In the genomic region with DNA sequence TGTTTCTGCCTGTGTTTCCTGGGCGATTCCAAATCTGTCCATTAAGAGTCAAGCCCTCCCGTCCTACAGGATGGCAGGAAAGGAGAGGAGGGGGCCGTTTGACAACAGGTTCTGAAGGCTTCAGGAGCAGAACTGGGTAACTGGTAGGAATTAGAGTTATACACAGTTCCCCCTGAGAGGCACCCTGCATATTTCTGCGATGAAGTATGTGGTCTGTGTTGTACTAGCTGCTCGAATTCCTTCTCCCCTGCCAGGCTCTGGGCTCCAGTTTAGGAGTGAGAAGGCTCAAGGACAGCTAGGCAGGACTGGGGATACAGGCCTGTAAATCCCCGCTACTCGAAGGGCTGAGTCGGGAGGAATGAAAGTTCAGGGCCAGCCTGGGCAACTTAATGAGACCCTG, we compare ENCODE assay signal across 7 mouse cellular contexts. TPM values are rescaled to one million over a fixed set of nuclear protein-coding genes. Genes with fewer than 3 reads are reported as not detected.
DNase-seq lines count a peak whose midpoint lies in the region; ATAC-seq lines count a peak whose summit lies in the region.

No protein-coding gene starts in this region.

- H3K27me3 ChIP-seq in midbrain, embryonic 12.5 days = no peaks in the 10 kb centered on the region
- H3K27me3 ChIP-seq in midbrain, embryonic 13.5 days = no peaks in the 10 kb centered on the region
- H3K27me3 ChIP-seq in embryonic facial prominence, embryonic 14.5 days (replicated peaks; ENCODE audit: control insufficient read depth, insufficient read depth, low read length) = no peaks in the 10 kb centered on the region
- no peaks in the 10 kb centered on the region for H3K27me3 ChIP-seq in hindbrain, embryonic 14.5 days (ENCODE audit: control insufficient read depth, insufficient read depth, low read length)
- H3K27me3 ChIP-seq in midbrain, embryonic 15.5 days (replicated peaks) = no peaks in the 10 kb centered on the region

- H3K27ac ChIP-seq in midbrain, embryonic 12.5 days (replicated peaks) = peak overlapping the region; percentile 39; the same call in 1 of the 2 replicates
- H3K27ac ChIP-seq in midbrain, embryonic 13.5 days = no peak overlapping the region
- peak overlapping the region; percentile 95 for H3K27ac ChIP-seq in embryonic facial prominence, embryonic 14.5 days (replicated peaks; ENCODE audit: low read depth, low read length)
- 0 out of 2 replicates have a peak overlapping the region, but pooled peaks have one; percentile 27 for H3K27ac ChIP-seq in hindbrain, embryonic 14.5 days
- H3K27ac ChIP-seq in midbrain, embryonic 15.5 days = peak overlapping the region; percentile 48; the same call in 1 of the 2 replicates

- H3K9ac ChIP-seq in midbrain, embryonic 12.5 days (replicated peaks) = no peak overlapping the region; the same call in 1 of the 2 replicates
- no peak overlapping the region for H3K9ac ChIP-seq in midbrain, embryonic 13.5 days (replicated peaks)
- peak overlapping the region; percentile 44; the same call in 1 of the 2 replicates for H3K9ac ChIP-seq in embryonic facial prominence, embryonic 14.5 days (ENCODE audit: low read depth, low read length)
- no peak overlapping the region for H3K9ac ChIP-seq in hindbrain, embryonic 14.5 days
- H3K9ac ChIP-seq in midbrain, embryonic 15.5 days = no peak overlapping the region

- H3K4me2 ChIP-seq in midbrain, embryonic 12.5 days (replicated peaks) = no peak overlapping the region
- no peak overlapping the region for H3K4me2 ChIP-seq in midbrain, embryonic 13.5 days (replicated peaks)
- peak overlapping the region; percentile 40 for H3K4me2 ChIP-seq in embryonic facial prominence, embryonic 14.5 days (ENCODE audit: low read depth, low read length)
- no peak overlapping the region for H3K4me2 ChIP-seq in hindbrain, embryonic 14.5 days (replicated peaks)
- H3K4me2 ChIP-seq in midbrain, embryonic 15.5 days = no peak overlapping the region

- H3K4me1 ChIP-seq in midbrain, embryonic 12.5 days = peaks cover 27% of the 10 kb centered on the region
- H3K4me1 ChIP-seq in midbrain, embryonic 13.5 days (replicated peaks) = peaks cover 27% of the 10 kb centered on the region
- peaks cover 44% of the 10 kb centered on the region for H3K4me1 ChIP-seq in embryonic facial prominence, embryonic 14.5 days (ENCODE audit: control insufficient read depth, insufficient read depth, low read length)
- peaks cover 13% of the 10 kb centered on the region for H3K4me1 ChIP-seq in hindbrain, embryonic 14.5 days (replicated peaks; ENCODE audit: control insufficient read depth, insufficient read depth, low read length)
- peaks cover 20% of the 10 kb centered on the region for H3K4me1 ChIP-seq in midbrain, embryonic 15.5 days

- no peaks in the 10 kb centered on the region for H3K9me3 ChIP-seq in midbrain, embryonic 12.5 days
- no peaks in the 10 kb centered on the region for H3K9me3 ChIP-seq in midbrain, embryonic 13.5 days
- H3K9me3 ChIP-seq in embryonic facial prominence, embryonic 14.5 days (ENCODE audit: control insufficient read depth, low read length) = no peaks in the 10 kb centered on the region
- no peaks in the 10 kb centered on the region for H3K9me3 ChIP-seq in hindbrain, embryonic 14.5 days (ENCODE audit: control insufficient read depth, low read length)
- H3K9me3 ChIP-seq in midbrain, embryonic 15.5 days = no peaks in the 10 kb centered on the region

- no peak overlapping the region for H3K4me3 ChIP-seq in midbrain, embryonic 12.5 days
- no peak overlapping the region for H3K4me3 ChIP-seq in midbrain, embryonic 13.5 days (replicated peaks)
- H3K4me3 ChIP-seq in embryonic facial prominence, embryonic 14.5 days (ENCODE audit: low read depth, low read length) = no peak overlapping the region
- no peak overlapping the region for H3K4me3 ChIP-seq in hindbrain, embryonic 14.5 days (replicated peaks; ENCODE audit: low read length)
- no peak overlapping the region for H3K4me3 ChIP-seq in midbrain, embryonic 15.5 days

- ATAC-seq in midbrain, embryonic 12.5 days (ENCODE audit: low FRiP score, low read depth) = no peak
- ATAC-seq in midbrain, embryonic 13.5 days = no peak
- peak; percentile 63 for ATAC-seq in embryonic facial prominence, embryonic 14.5 days (ENCODE audit: low read depth)
- ATAC-seq in hindbrain, embryonic 14.5 days (ENCODE audit: low FRiP score) = no peak
- ATAC-seq in midbrain, embryonic 15.5 days (replicated peaks) = no peak
- no peak for ATAC-seq in activated CD4-positive, CD25-positive, alpha-beta regulatory T cell, adult 4 months

- H3K36me3 ChIP-seq in midbrain, embryonic 12.5 days = no peaks in the 10 kb centered on the region
- no peaks in the 10 kb centered on the region for H3K36me3 ChIP-seq in midbrain, embryonic 13.5 days
- no peaks in the 10 kb centered on the region for H3K36me3 ChIP-seq in embryonic facial prominence, embryonic 14.5 days (ENCODE audit: control insufficient read depth, insufficient read depth, low read length)
- no peaks in the 10 kb centered on the region for H3K36me3 ChIP-seq in hindbrain, embryonic 14.5 days (replicated peaks; ENCODE audit: control insufficient read depth, insufficient read depth)
- H3K36me3 ChIP-seq in midbrain, embryonic 15.5 days (replicated peaks) = no peaks in the 10 kb centered on the region

- peak; percentile 92 for DNase-seq in embryonic facial prominence, embryonic 14.5 days (ENCODE audit: low spot score)
- DNase-seq in hindbrain, embryonic 14.5 days (ENCODE audit: low spot score) = no peak
- DNase-seq in cerebellum, postnatal 4 days (ENCODE audit: low spot score in 2 of 2) = no peak

- WGBS in midbrain, embryonic 12.5 days = 42% methylated on average over 8 of the region's 8 CpGs
- WGBS in midbrain, embryonic 13.5 days = 31% methylated on average over 8 of the region's 8 CpGs
- WGBS in embryonic facial prominence, embryonic 14.5 days = 11% methylated on average over 8 of the region's 8 CpGs
- WGBS in hindbrain, embryonic 14.5 days = 41% methylated on average over 8 of the region's 8 CpGs
- 38% methylated on average over 8 of the region's 8 CpGs for WGBS in midbrain, embryonic 15.5 days

RNA-seq across cellular contexts. Expression of a gene that starts 13.4 kb away (rescaled TPM):
- 127 and 145 TPM in 2 replicates for polyA plus RNA-seq in midbrain, embryonic 12.5 days (2016; fragmentation: Nextera tagmentation; extraction: Ambion mirVana)
- 60.4 and 71.4 TPM in 2 replicates for polyA plus RNA-seq in midbrain, embryonic 13.5 days (2015; fragmentation: Nextera tagmentation; extraction: Ambion mirVana)
- polyA plus RNA-seq in embryonic facial prominence, embryonic 14.5 days (2014; fragmentation: Nextera tagmentation; extraction: Ambion mirVana) = 519 TPM in 2 replicates
- 78.9 and 80.3 TPM in 2 replicates for polyA plus RNA-seq in hindbrain, embryonic 14.5 days (2014; fragmentation: Nextera tagmentation; extraction: Ambion mirVana)
- polyA plus RNA-seq in midbrain, embryonic 15.5 days (2015; fragmentation: Nextera tagmentation; extraction: Ambion mirVana) = 74.0 and 87.8 TPM in 2 replicates
- polyA plus RNA-seq in activated CD4-positive, CD25-positive, alpha-beta regulatory T cell, adult 4 months (2017; shearing (Covaris generic)) = 100 to 1,000 TPM; 133 to 141 TPM

RNA-seq across cellular contexts. Expression of a gene that starts 16.1 kb away (rescaled TPM):
- 32.2 and 32.7 TPM in 2 replicates for polyA plus RNA-seq in midbrain, embryonic 12.5 days (2016; fragmentation: Nextera tagmentation; extraction: Ambion mirVana)
- 24.6 and 27.3 TPM in 2 replicates for polyA plus RNA-seq in midbrain, embryonic 13.5 days (2015; fragmentation: Nextera tagmentation; extraction: Ambion mirVana)
- 19.5 and 24.3 TPM in 2 replicates for polyA plus RNA-seq in embryonic facial prominence, embryonic 14.5 days (2014; fragmentation: Nextera tagmentation; extraction: Ambion mirVana)
- polyA plus RNA-seq in hindbrain, embryonic 14.5 days (2014; fragmentation: Nextera tagmentation; extraction: Ambion mirVana) = 16.4 and 16.9 TPM in 2 replicates
- polyA plus RNA-seq in midbrain, embryonic 15.5 days (2015; fragmentation: Nextera tagmentation; extraction: Ambion mirVana) = 22.0 and 22.4 TPM in 2 replicates
- 10 to 100 TPM; 51.5 to 61.3 TPM for polyA plus RNA-seq in activated CD4-positive, CD25-positive, alpha-beta regulatory T cell, adult 4 months (2017; shearing (Covaris generic))
